Mouse (Mus musculus) spleen, adult 12 weeks (tissue): ENCODE measurements around the gene Gm21970.

ENCODE experiments used
- DNase-seq: peaks from one replicate; pipeline ENCODE4 v3.0.0; 2022; ENCODE audit warnings: low spot score

Gm21970 gene

DNA sequence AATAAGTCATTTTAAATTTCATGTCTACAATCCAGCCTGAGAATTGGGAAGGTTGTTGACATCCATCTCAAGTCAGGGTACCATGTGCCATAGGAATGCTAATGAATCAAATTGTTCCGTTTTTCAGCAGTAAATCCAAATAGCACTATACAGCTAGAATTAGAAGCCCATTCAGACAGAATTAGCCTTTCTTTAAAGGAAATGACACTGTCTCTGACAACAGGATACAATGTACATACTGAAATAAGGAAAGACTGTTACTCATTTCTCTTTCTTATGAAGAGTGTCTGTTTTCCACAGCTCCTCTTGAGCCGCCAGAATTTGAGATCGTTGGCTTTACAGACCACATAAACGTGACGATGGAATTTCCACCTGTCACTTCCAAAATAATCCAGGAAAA lies at the start of gene Gm21970:
Gm21970 (plus strand) TSS at position 301 of the 400 bp plus-strand sequence.
- no peak for DNase-seq

DNA sequence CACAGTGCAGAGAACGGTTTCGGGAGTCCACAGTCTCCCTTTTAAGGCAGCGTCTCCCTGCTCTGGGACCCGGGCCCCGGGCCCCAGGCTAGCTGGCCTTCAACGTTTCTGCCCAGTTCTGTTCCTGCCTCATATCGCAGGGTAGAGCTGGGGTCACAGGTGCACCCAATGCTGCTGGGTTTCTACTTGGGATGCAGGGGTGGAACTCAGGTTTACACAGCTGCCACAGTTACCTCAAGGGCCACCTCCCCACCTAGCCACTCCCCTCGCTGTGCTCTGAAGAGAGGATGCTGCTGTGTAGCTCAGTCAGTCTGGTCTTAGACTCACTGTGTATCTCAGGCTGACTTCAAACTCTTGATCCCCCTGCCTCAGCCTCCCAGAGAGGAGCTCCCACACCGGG lies 45.0 kb upstream of the Gm21970 start:
- DNase-seq: no peak

DNA sequence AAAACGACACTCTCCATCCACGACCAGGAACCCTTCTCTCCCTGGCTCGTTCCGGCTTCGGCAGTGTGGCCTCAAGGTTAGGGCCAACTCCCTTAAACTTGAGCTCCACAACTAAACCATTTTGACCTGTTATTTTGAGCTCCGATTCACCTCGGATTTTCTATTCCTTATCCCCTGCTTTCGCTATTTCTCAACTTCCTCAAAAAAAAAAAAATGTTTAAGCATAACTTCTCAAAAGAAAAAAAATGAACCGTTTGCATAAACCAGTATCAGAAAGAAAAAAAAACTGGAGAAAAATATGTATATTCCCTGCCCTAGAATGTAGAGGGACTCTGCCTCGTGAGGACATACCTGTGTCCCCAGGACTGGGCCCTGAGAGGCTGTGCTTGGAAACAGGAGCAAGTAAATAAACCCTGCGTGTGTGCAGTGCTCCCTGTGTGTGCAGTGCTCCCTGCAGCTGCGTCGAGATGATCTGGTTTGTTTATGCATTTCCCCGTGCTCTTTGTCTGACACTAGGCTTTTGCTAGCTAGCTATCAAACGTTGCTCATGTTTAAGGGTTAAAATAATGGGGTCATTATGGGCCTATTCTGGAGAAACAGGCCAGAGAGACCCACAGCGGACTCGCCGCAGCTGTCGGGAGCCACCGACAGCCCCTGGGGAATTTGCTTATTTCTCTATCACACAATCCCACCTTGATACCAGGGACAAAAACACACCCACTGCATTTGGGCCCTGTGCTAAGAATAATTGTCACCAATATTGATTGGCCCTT lies 43.8 kb upstream of the Gm21970 start:
- DNase-seq: no peak

DNA sequence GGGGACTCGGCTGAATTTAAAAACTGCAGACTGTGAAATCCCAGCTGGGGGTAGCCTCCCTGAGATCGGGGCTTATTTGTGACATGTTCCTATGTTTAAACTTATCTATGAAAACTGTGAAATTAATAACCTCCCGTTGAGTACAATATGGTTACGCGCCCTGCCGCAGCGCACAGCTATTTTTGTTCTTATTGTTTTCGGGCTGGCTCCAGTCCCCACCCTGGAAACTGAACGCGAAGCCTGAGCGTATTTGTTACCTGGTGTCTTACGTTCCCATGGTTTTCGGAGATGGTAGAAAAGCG lies 43.3 kb upstream of the Gm21970 start:
- DNase-seq: no peak

DNA sequence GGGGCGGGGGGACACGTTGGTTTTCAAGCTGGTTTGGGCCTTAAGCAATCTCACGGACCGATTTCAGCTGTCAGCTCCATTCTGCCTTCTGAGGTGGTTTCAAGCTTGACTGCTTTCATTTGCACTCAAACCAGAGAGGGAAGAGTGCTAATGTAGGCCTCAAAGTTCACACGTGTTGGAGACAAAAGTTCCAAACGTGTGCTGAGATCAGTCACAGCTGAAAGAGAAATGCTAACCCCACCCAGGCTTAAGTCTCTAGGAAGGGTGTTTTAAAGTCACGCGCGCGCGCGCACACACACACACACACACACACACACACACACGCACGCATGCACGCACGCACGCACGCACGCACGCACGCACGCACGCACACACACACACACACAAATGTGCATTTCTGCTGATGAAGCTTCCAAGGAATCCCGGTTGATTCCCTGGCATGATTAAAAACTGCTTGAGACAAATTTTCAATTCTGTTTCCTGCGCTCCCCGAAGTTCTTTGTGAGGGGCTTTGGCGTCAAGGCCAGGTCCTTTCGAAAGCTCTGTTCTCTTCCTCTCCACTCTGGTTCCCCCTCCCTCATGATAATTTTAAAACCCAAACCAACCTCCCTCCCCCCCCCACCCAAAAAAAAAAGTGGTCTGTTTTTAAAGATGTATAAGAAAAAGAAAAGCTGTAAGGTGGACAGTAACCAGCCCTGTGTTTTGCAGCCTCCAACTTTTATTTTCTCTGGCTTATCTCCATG lies 42.8 kb upstream of the Gm21970 start:
- no peak for DNase-seq

DNA sequence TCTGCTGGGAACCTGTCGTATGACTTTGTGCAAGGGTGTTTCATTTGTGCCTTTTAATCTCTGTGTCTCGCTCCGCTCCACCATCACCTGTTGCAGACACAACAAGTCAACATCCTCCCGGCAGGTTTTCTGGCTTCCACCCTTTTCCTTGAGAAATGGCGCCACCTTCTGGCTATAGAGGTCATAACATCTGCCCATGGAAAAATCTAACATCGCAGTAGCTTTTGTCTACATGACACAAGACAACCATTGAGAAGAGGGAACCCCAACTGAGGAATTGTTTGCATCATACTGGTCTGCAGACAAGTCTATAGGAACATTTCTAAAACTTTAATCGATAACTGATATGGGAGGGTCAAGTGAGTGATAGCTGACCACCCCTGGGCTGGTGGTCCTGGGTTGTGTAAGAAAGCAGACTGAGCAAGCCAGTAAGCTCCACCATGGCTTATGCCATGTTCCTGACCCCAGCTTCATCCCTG lies 39.4 kb upstream of the Gm21970 start:
- peak; percentile 76 for DNase-seq

DNA sequence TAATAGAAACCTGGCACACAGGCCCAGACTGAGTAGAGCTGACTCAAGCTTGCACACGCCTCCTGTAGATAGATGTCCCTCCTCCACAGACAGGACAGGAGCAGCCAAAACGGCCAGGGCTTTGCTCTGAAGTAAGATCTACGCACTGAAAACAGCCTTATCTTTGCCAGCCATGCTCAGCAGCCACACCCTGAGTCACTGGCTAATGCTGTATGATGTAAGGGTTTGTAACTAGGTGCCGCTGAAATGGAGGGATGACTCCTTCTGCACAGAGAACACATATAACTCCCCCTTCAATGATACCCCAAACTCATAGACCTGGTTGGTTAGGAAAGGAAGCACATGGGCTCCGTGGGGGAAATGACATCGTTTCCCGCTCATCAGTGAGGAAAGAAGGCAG lies 38.8 kb upstream of the Gm21970 start:
- peak; percentile 60 for DNase-seq

DNA sequence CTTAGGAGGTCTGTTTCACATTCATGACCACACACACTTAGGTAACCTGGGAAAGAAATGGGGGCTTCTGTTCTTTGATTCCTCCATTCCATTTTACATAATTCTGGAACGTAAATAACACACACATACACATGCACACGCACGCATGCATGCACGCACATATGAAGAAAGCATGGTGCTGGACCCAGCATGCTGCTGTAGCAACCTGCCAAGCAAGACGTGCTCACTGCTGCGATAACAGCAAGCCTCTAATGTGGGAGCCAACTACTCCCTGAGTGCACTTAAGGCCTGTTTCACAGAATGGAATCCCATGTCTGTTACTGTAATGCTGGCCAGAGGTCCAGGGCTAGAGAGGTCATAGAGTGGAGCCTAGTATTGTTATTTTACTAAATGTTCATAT lies 38.3 kb upstream of the Gm21970 start:
- peak; percentile 47 for DNase-seq

DNA sequence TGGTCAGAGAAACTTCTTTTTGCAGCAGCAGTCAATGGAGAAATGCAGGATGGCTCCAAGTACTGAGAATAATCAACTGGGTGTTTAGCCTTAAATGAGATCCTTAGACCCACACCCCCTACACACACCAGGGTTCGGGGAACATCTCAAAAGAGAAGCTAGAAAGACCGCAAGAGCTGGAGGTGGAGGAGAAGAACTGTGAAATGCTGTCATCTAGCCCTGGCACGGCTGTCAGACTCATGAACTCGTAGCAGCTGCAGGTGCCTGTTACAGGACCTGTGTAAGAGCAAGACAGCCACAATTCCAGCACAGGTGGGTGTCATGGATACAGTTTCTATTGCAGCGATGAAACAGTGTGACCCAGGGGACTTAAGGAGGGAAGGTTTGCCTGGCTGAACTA lies 37.9 kb upstream of the Gm21970 start:
- DNase-seq: no peak

DNA sequence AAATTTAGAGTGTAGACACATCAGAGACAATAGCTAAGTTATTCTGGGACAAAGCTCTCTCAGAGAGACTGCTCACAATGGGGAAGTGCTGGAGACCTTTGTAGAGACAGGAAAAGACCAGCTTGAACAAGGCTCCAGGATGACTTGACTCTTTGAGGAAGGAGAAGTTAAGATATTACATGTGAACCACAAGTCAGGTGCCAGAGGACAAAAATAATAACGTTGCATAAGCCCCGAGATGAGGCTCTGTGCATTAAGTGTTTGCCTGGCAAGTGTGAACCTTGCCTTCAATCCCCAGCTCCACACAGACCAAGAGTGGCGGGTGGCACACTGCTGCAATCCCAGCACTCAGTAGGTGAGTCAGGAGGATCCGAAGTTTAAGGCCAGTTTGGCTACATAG lies 36.9 kb upstream of the Gm21970 start:
- DNase-seq: no peak

DNA sequence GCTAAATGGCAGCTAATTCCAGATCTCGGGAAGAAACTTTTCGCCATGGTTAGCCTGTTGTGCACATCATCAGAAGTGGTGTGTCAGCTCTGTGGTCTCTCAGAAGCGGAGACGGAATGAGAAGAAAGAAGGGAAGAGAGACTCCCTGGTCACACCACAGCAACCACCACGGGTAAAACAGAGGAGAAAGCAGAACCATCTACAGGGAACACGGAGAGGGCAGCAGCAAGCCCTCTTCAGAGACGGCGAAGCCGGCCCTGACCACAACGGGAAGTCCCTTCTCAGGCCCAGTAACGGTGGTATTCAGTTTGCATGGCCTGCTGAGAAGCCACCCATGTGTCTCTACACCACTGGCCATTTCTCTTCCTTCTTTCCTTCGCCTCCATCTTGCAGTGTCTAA lies 36.4 kb upstream of the Gm21970 start:
- no peak for DNase-seq

DNA sequence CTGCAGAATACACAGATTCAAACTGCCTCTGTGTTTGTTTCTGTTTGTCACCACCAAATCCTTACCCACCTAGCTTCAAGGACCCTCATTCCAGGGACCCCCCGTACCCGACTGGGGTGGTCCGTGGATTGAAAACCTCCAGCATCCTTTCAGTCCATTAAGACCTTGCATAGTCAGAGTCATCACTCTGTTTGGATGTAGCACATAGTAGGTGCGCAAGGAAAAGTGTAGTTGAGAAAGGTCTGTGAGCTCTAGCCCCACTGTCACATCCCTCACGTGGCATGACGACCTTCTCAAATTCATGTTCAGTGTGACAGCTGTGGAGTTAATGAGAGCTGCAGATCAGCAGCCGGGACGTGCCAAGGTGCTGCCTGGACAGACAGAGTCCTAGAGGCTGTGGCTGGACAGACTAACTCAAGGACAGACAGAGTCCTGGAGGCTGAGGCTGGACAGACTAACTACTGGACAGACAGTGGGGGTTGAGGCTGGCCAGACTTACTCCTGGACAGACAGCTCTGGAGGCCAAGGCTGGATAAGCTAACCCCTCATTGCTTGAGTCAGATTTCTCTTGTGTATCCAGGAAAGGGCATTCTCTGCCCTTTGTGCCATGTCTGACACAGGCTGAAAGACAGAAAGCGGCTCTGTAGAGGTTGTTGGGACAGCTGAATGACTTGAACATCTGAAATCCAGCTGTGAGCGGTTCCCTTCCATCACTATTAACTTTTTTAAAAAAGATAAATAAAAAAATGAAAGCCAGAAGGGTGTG lies 34.6 kb upstream of the Gm21970 start:
- no peak for DNase-seq

DNA sequence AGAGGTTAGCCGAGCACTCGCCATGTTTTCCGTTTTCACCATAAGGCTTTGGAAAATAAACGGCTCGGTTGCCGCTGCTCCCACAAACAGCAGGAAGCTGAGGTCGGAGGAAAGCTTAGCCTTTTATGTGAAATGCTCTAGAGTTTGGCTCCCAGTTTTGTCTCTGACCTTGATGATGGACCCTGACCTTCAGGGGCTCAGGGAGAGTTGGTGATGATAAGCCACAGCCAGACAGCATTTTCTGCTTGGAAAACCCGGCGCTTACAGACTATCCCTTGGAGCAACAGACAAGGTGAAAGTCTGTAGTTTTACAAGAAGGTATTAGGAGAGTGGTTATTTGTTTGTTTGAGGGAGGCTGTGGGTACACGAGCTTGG lies 34.0 kb upstream of the Gm21970 start:
- no peak for DNase-seq

DNA sequence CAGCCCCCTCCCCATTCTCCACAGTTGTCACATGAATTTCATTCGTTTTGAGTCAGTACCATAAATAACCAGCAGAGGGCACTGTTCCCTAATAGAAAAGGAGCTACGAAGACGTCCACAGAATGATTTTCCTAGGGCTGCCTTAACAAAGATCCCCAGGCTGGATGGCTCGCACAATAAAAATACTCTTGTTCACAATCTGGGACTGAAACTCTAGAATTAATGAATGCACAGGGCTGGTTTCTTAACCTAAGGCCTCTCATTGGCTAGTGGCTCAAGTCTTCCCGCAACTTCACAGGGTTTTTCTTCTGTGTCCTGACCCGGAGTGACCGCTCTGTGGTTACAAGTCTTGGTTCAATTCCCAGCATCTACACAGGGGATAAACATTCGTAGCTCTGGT lies 33.0 kb upstream of the Gm21970 start:
- no peak for DNase-seq

DNA sequence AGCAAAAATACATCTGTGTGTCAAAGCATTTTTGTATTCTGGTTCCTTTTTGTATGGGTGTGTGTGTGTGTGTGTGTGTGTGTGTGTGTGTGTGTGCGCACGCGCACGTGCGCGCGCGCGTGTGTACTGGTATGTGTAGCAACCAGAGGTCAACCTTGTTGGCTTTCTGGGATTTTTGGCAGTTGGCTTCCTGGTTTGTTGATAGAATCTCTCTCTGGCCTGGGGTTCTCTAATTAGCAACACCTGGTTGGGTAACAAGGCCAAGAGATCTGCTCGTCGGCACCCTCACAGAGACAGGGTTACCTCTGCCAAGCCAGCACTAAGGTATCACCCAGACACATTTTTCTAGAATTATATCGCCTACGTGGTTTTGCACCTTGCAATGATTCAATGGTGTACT lies 32.0 kb upstream of the Gm21970 start:
- DNase-seq: no peak

DNA sequence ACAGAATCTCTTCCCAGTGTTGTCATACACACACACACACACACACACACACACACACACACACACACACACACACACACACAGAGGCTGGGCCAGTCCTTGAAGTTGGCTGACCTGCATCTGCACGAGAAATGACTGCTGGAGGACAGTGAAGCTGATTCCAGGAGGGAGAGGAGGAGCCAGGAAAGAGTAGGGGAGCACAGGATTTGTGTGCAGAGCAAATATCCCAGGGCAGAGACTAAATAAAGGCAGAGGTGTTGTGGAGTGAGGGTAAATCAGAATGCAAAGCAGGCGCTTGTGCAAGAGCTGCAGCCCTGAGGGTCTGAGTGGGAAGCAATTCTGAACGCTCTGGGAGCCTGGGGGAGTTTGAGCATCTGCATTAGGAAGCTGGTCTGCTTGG lies 31.4 kb upstream of the Gm21970 start:
- no peak for DNase-seq

DNA sequence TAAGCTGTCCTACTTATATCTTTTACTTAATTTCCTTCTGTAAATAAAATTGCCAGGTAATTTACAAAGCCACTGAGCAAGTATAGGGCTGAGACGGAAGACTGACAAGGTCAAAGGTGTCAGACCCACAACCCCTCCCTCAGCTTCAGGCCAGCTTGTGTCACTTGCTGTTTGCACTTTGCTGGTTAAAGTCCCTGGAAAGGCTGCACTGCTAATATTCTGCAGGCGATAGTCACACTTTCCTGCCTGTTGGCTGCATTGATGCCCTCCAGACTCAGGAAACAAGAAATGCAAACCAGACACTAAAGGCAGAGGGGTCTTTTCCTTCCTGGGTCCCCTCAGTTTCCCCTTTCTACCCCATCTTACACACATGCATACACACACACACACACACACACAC lies 29.5 kb upstream of the Gm21970 start:
- no peak for DNase-seq

DNA sequence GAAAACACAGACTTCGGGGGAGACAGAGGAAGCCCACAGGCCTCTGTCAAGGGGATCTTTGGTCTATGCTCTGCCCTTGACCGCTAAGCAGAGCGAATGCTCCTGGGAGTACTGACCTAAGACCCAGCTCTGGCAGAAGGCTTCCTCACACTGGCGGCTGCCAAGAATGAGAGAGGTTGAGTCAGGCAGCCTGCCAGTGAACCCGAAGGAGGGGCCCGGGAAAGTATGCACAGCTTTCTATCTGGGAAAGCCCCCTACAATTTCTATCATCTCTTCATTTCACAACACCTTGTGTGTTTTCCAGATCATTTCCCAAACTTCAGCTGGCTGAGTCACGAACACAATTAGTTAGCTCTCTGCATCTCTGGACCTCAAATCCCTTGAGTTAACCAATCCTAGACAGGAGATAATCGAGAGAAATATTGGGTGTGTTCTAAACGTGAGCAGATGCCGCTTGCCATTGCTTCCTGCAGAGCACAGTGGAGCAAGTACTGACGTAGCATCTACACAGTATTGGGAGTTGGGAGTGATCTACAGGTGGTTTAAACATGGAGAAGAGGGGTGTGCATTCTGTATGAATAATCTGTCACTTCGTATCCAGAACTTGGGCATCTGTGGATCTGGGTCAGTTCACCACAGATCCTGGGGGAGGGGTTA lies 28.8 kb upstream of the Gm21970 start:
- no peak for DNase-seq

DNA sequence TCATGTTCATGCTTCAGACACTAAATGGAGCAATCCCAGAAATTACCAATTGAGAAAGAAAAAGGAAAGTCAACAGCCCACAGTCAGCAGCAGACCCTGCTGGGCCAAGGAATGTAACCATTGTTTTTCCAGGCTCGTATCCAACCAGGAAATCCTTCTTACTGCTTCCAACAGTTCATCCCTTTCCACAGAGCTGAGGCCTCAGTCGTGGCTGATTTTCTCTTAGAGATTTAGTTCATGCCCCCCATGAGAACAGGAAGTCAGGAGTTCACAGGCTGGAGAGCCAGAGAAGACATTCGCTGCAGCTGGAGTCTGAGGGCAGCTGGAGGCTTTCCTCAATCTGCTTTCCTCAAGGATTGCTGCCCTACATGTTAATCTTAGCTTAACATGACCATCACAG lies 28.0 kb upstream of the Gm21970 start:
- DNase-seq: no peak

DNA sequence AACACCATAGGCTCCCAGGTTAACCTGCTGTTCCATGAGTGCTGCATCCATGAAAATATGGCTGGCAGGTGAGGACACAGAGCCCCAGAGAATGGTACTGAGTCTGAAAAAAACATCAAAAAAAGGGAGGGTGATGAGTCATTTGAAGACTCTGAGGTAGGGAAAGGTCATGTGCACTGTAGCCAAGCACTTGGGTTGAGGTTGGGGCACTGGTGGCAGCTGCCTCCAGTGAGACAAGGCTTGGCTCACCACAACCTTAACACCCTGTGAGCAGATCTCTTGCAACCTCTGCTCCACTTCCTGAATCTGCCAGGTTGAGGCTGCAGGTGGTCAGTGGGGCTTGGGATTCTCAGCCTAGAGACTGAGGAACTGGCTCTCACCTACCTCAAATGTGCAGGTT lies 25.0 kb upstream of the Gm21970 start:
- no peak for DNase-seq

DNA sequence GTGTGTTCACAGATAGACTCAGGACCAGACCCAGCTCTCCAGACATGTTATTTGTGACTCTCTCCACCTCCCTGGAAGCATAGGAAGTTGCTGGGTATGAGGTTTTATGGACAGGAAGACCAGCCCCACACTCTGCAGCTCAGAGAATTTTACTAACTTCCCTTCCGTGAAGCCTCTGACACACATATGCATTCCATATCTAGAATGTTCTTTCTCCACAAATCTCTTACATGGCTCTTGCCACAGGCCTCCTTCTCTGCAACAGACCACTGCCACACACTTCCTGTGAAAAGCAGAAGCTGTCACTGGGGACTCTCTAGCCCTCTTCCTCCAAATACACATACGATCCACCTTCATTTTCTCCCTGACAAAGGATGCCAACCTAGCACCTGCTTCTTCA lies 24.5 kb upstream of the Gm21970 start:
- no peak for DNase-seq
